Mouse (Mus musculus): ENCODE data around the gene Rexo2. TPM values are rescaled to one million over a fixed set of nuclear protein-coding genes. Genes with fewer than 3 reads are reported as not detected.

Gene Rexo2
- total and polyA plus RNA-seq, 3 experiments = 53.2 to 68.0 (median 58.5) TPM

DNA sequence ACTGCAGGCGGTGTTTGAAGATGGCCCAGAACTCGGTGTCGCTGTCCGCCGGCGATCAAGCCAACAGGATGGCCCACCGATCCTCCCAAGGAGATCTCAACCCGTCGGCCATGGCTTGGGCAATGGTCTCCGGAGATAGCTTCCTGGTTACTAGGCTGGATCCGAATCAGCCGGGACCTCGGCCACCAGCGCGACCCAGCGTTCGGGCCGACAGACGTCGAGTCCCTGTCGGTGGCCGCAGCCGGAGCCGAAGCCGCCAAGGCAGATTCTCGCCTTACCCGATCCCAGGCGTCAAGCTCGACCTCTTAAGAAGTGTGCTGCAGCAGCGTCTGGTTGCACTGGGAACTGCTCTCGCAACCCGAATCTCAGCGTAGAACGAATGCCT is 15.1 kb upstream of the Rexo2 start:
- 4% methylated on average over 34 of the region's 34 CpGs for WGBS
- Histone ChIP-seq H3K4me3 (peak overlapping the region; percentile 98), H3K36me3 (ENCODE audit: control insufficient read depth, insufficient read depth, low read length) (peaks cover 18% of the 10 kb centered on the region), H3K9ac (ENCODE audit: low read depth, low read length) (peak overlapping the region; percentile 78), H3K27ac (peak overlapping the region; percentile 94), H3K79me2 (replicated peaks; ENCODE audit: control insufficient read depth, insufficient read depth, low read length) (no peaks in the 10 kb centered on the region), H3K4me1 (ENCODE audit: control insufficient read depth, insufficient read depth, low read length) (peaks cover 3% of the 10 kb centered on the region), H3K27me3 (ENCODE audit: control insufficient read depth, insufficient read depth, low read length) (no peaks in the 10 kb centered on the region)
- intact Hi-C loops (cut with DNase I) = loop anchor here (1.0 kb wide), 1 partner anchor 15 kb away; the partner anchor contains the start of gene Rexo2
- TF ChIP-seq POLR2A (IDR thresholded peaks at IDR 0.05; ENCODE audit: insufficient read depth, low read depth, low read length) = no peak
- no peak for TF ChIP-seq CTCF (IDR thresholded peaks at IDR 0.05)
- no peak for TF ChIP-seq EP300 (IDR thresholded peaks at IDR 0.05; ENCODE audit: insufficient read depth, low read depth, low read length)
- DNase-seq = no peak

DNA sequence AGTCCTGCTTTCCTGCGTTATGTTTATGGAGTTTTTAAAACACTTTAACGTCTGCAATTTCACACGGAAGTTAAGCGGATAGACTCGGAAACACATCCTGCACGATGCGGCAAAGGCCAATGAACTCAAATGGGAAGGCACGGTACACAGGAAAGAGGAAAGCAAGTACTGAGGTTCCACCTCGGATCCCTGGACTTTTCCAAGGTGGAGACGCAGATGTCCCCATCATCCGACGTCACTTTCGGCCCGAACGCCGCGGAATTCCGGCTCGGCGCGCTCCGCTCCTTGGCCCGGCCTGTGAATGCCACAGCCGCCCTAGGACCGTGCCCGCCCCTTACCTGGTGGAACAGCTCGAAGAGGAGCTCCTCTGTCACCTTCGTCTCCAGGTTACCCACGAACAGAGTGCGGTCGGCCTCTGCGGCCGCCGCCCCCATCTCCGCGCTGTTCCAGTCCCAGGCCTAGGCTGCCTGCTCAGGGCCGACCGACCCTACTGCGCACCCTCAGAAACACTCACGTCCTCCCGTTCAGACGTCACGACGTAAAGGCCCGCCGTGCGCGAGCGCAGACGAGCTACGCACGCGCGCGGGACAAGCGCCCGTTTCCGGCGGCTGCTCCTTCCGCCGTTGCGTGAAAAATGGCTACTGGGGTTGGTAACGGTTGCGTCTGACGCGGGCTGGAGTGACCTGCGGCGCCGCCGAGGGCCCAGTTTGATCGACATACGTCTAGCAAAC is 14.6 kb upstream of the Rexo2 start, which contains the start of the genes Rbm7 and Gm5617:
Rbm7 (minus strand) TSS at position 483 of the 731 bp plus-strand sequence.
Gm5617 (plus strand) TSS at position 626 of the 731 bp plus-strand sequence.
- peak; percentile 96 for DNase-seq
- intact Hi-C loops (cut with DNase I) = loop anchor here (1.0 kb wide), 1 partner anchor 15 kb away; the partner anchor contains the start of gene Rexo2
- peak within 1 kb of the TSS; percentile 94 for H3K27ac ChIP-seq

DNA sequence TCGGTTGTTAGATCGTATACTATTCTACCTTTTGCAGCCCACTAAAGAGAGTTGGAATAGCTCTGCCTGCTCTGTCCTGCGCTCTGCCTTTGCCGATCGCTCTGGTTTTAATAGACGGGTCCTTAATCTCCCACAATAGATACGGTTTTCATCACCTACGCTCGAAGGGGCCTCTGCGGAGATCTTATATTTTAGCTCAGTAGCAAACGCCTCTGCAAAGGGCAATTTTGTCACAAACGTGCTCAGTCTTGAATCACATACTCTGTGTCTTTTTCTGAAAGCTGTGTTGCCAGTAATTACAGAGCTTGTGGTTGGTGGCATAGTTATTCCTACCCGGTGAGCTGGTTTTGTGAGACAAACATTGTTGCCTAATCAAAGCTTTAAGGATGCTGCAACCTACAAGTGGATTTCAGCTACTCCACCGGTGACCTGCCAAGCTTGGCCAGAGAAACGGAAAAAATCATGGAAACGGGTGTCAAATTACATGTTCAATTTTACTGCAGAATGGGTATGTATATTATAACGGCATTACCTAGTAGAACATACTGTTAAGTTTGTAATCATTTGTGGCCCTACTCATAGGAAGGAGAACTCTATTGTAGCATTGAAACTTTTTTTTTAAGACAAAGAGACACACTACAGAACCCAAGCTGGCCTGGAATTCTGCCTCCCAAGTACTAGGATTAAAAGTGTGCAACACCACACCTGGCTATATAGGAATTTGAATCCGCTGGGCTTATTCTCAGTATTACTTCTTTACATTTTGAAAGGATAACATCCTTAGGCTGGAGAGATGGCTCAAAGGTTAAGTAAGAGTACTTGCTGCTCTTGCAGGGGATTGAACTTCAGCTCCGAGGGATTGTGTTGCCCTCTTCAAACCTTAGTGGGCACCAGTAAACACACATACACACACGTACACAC is 1.1 kb upstream of the Rexo2 start:
- WGBS = 27% methylated on average over 20 of the region's 20 CpGs
- Histone ChIP-seq H3K36me3 (ENCODE audit: control insufficient read depth, insufficient read depth, low read length) (peaks cover 12% of the 10 kb centered on the region), H3K27ac (peak overlapping the region; percentile 58), H3K9ac (ENCODE audit: low read depth, low read length) (peak overlapping the region; percentile 67), H3K27me3 (ENCODE audit: control insufficient read depth, insufficient read depth, low read length) (no peaks in the 10 kb centered on the region; the same call in 1 of the 2 replicates), H3K79me2 (replicated peaks; ENCODE audit: control insufficient read depth, insufficient read depth, low read length) (0 out of 2 replicates have a peak, but pooled peaks cover 2% of the 10 kb centered on the region), H3K4me1 (ENCODE audit: control insufficient read depth, insufficient read depth, low read length) (peaks cover 1% of the 10 kb centered on the region), H3K4me3 (peak overlapping the region; percentile 91)
- no peak for TF ChIP-seq POLR2A (IDR thresholded peaks at IDR 0.05; ENCODE audit: insufficient read depth, low read depth, low read length)
- TF ChIP-seq CTCF (IDR thresholded peaks at IDR 0.05) = no peak
- TF ChIP-seq EP300 (IDR thresholded peaks at IDR 0.05; ENCODE audit: insufficient read depth, low read depth, low read length) = no peak
- DNase-seq = no peak
- intact Hi-C loops (cut with DNase I) = loop anchor here (5.0 to 10.0 kb wide), 2 partner anchors 383 to 506 kb away; partner anchors contain the start of gene Usp28

More for the DNA sequence above, 14.6 kb upstream of the Rexo2 start, which contains the start of the genes Rbm7 and Gm5617:
- H3K9ac ChIP-seq (ENCODE audit: low read depth, low read length) = peak within 1 kb of the TSS; percentile 97
- peak within 1 kb of the TSS; percentile 98 for H3K4me3 ChIP-seq
- H3K27me3 ChIP-seq (ENCODE audit: control insufficient read depth, insufficient read depth, low read length) = no peaks in the 10 kb centered on the region
- H3K79me2 ChIP-seq (replicated peaks; ENCODE audit: control insufficient read depth, insufficient read depth, low read length) = no peaks in the 10 kb centered on the region
- peak; percentile 71 for TF ChIP-seq EP300 (IDR thresholded peaks at IDR 0.05; ENCODE audit: insufficient read depth, low read depth, low read length)
- TF ChIP-seq POLR2A (IDR thresholded peaks at IDR 0.05; ENCODE audit: insufficient read depth, low read depth, low read length) = no peak; the same call in none of the 2 replicates
- WGBS = under 1% methylated on average over 72 of the region's 72 CpGs
- peaks cover 21% of the 10 kb centered on the region for H3K36me3 ChIP-seq (ENCODE audit: control insufficient read depth, insufficient read depth, low read length)
- H3K4me1 ChIP-seq (ENCODE audit: control insufficient read depth, insufficient read depth, low read length) = peaks cover 3% of the 10 kb centered on the region

DNA sequence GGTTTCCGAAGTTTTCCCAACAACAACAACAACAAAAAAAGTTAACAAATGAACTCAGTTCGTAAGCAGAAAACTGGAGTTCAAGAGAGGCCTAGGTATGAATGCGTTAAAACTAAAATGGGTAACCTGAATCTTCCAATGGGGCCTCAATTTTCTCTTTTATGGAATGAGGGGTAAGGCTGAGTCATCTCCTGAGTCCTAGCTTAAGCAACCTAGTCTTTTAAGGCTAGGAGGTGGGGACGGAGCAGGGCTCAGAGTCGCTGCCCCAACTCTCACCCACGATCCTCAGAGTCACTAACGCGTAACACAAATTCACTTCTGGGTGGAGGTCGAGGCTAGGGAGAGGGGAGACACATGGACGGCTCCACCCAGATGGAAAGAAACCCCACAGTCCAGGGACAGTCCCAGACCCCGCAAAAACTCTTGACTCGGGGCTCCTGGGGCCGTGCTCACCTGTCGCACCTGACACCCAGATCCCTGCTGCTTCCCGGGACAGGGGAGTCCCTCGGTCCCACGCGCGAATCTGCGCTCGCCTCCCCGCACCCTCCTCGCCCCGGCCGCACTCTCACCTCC is 499 bp downstream of the Rexo2 start:
- peak overlapping the region; percentile 91 for H3K4me3 ChIP-seq
- no peak for DNase-seq

DNA sequence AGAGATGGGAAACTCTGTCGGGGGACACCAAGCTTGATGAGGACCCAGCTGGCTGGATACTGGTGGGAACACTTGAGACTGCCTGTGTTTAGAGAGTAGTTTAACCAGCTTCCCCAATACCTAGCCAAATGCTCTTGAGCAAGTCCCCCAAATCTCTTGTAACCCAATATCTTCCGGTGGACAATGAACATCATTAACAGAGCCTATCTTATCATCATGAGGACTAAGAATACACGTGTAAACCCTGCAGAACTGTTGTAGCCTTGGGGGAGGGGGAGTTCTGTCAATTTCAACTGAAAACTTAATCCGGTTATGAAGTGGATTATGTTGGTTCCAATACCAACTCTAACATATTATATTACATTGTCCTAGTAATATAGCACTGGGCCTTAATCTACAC is 1.6 kb downstream of the Rexo2 start:
- intact Hi-C loops (cut with DNase I) = no loop called here
- peaks cover 12% of the 10 kb centered on the region for H3K36me3 ChIP-seq (ENCODE audit: control insufficient read depth, insufficient read depth, low read length)
- WGBS = 79% methylated on average over 4 of the region's 4 CpGs
- no peak overlapping the region for H3K4me3 ChIP-seq
- H3K9ac ChIP-seq (ENCODE audit: low read depth, low read length) = no peak overlapping the region
- peaks cover 1% of the 10 kb centered on the region for H3K4me1 ChIP-seq (ENCODE audit: control insufficient read depth, insufficient read depth, low read length)
- H3K27ac ChIP-seq = no peak overlapping the region
- H3K79me2 ChIP-seq (replicated peaks; ENCODE audit: control insufficient read depth, insufficient read depth, low read length) = 0 out of 2 replicates have a peak, but pooled peaks cover 2% of the 10 kb centered on the region
- TF ChIP-seq EP300 (IDR thresholded peaks at IDR 0.05; ENCODE audit: insufficient read depth, low read depth, low read length) (no peak), POLR2A (IDR thresholded peaks at IDR 0.05; ENCODE audit: insufficient read depth, low read depth, low read length) (no peak), CTCF (IDR thresholded peaks at IDR 0.05) (no peak)
- no peaks in the 10 kb centered on the region for H3K27me3 ChIP-seq (ENCODE audit: control insufficient read depth, insufficient read depth, low read length)
- no peak for DNase-seq

More for the DNA sequence above, 499 bp downstream of the Rexo2 start:
- 5% methylated on average over 25 of the region's 25 CpGs for WGBS
- Histone ChIP-seq H3K4me1 (ENCODE audit: control insufficient read depth, insufficient read depth, low read length) (peaks cover 1% of the 10 kb centered on the region), H3K27me3 (ENCODE audit: control insufficient read depth, insufficient read depth, low read length) (no peaks in the 10 kb centered on the region; the same call in 1 of the 2 replicates), H3K27ac (peak overlapping the region; percentile 75), H3K9ac (ENCODE audit: low read depth, low read length) (peak overlapping the region; percentile 90), H3K36me3 (ENCODE audit: control insufficient read depth, insufficient read depth, low read length) (peaks cover 12% of the 10 kb centered on the region), H3K79me2 (replicated peaks; ENCODE audit: control insufficient read depth, insufficient read depth, low read length) (0 out of 2 replicates have a peak, but pooled peaks cover 2% of the 10 kb centered on the region)
- no peak for TF ChIP-seq POLR2A (IDR thresholded peaks at IDR 0.05; ENCODE audit: insufficient read depth, low read depth, low read length)
- no peak for TF ChIP-seq CTCF (IDR thresholded peaks at IDR 0.05)
- no peak for TF ChIP-seq EP300 (IDR thresholded peaks at IDR 0.05; ENCODE audit: insufficient read depth, low read depth, low read length)
- intact Hi-C loops (cut with DNase I) = loop anchor here (1.0 to 10.0 kb wide), 3 partner anchors 15 to 507 kb away; partner anchors contain the start of genes Gm5617, Rbm7 and Usp28

All from heart, adult 2 months (tissue).